Mouse (Mus musculus) cortical plate, adult 2 months (tissue): ENCODE measurements around the gene Mdm4.

Source experiments
- CTCF ChIP-seq: fragments of 200-500 bp; IDR thresholded peaks from 2 replicates; pipeline ENCODE4 v1.5.1; 2011; ENCODE audit warnings: mild to moderate bottlenecking, control low read depth, low read length; ENCODE audit not compliant: insufficient read depth; ENCODE audit errors: extremely low read depth
- POLR2A ChIP-seq: fragments of 200-500 bp; IDR thresholded peaks from 2 replicates; pipeline ENCODE4 v1.6.1; 2011; ENCODE audit warnings: mild to moderate bottlenecking, low read length, control low read depth; ENCODE audit not compliant: insufficient read depth; ENCODE audit errors: extremely low read depth

- TF ChIP-seq CTCF (no peak), POLR2A (no peak)
Measured at GRCm38 (mm10) chr1:133027980-133028379, 2.4 kb downstream of the Mdm4 start.
